Mouse (Mus musculus) heart, postnatal 25 days (tissue): ENCODE results near the gene D630003M21Rik. TPM values are rescaled to one million over a fixed set of nuclear protein-coding genes. Genes with fewer than 3 reads are reported as not detected.

ENCODE experiments used
- DNase-seq: peaks from one replicate; pipeline ENCODE4 v3.0.0; 2022; ENCODE audit warnings: low spot score
- intact Hi-C: fragments of 180-260 bp; cut with DNase I; formaldehyde crosslinking; loops from one replicate; pipeline ENCODE4 v1.15.1; 2025
- microRNA-seq: library from miRNA; unstranded; fragments of <30 nt; microRNA quantifications from one replicate; pipeline ENCODE4 v1.2.0, GENCODE M21; 2022
- total RNA-seq, 2 experiments: library from RNA; stranded (reverse); gene quantifications; 2 replicates each; pipeline ENCODE4 v1.2.3; 2021

D630003M21Rik gene
- total RNA-seq, 2 experiments from 2014 or later: 6.3 to 8.0 TPM

- no peak for DNase-seq
- intact Hi-C loops: loop anchor here (1.0 to 5.0 kb wide), 4 partner anchors 40 to 98 kb away; no protein-coding TSS in a partner anchor
These were observed 82.1 kb downstream of the D630003M21Rik start for GRCm38 (mm10) chr2:158146971-158147370.

GRCm38 (mm10) chr2:158146223-158146622 lies 82.8 kb downstream of the D630003M21Rik start, which contains the start of gene Tgm2:
Gene Tgm2, minus strand, starts transcription at chr2:158146436.
- peak; percentile 84 for DNase-seq
- intact Hi-C loops: loop anchor here (1.0 to 5.0 kb wide), 4 partner anchors 39 to 97 kb away; no protein-coding TSS in a partner anchor

GRCm38 (mm10) chr2:158145528-158146065 lies 83.4 kb downstream of the D630003M21Rik start:
- no peak for DNase-seq
- intact Hi-C loops: loop anchor here (1.0 to 5.0 kb wide), 4 partner anchors 38 to 97 kb away; no protein-coding TSS in a partner anchor

- intact Hi-C loops: loop anchor here (5.0 kb wide), 1 partner anchor 83 kb away; no protein-coding TSS in a partner anchor
- DNase-seq: no peak
These were observed 84.1 kb downstream of the D630003M21Rik start for GRCm38 (mm10) chr2:158144750-158145527.

- DNase-seq: no peak
- intact Hi-C loops: no loop called here
These were observed 84.8 kb downstream of the D630003M21Rik start for GRCm38 (mm10) chr2:158144263-158144662.

GRCm38 (mm10) chr2:158143816-158144215 lies 85.2 kb downstream of the D630003M21Rik start:
- intact Hi-C loops: loop anchor here (2.0 kb wide), 1 partner anchor 21 kb away; no protein-coding TSS in a partner anchor
- DNase-seq: no peak

- intact Hi-C loops: loop anchor here (2.0 kb wide), 1 partner anchor 20 kb away; no protein-coding TSS in a partner anchor
- no peak for DNase-seq
These were observed 86.0 kb downstream of the D630003M21Rik start for GRCm38 (mm10) chr2:158142981-158143380.

- intact Hi-C loops: loop anchor here (2.0 kb wide), 1 partner anchor 19 kb away; no protein-coding TSS in a partner anchor
- peak; percentile 66 for DNase-seq
These were observed 87.2 kb downstream of the D630003M21Rik start for GRCm38 (mm10) chr2:158141690-158142440.

- intact Hi-C loops: no loop called here
- no peak for DNase-seq
These were observed 87.8 kb downstream of the D630003M21Rik start for GRCm38 (mm10) chr2:158141271-158141670.

GRCm38 (mm10) chr2:158140664-158141063 lies 88.4 kb downstream of the D630003M21Rik start:
- no peak for DNase-seq
- intact Hi-C loops: no loop called here

- peak; percentile 80 for DNase-seq
- intact Hi-C loops: no loop called here
These were observed 89.4 kb downstream of the D630003M21Rik start for GRCm38 (mm10) chr2:158139628-158140027.

- intact Hi-C loops: no loop called here
- no peak for DNase-seq
These were observed 90.2 kb downstream of the D630003M21Rik start for GRCm38 (mm10) chr2:158138778-158139177.

GRCm38 (mm10) chr2:158137771-158138170 lies 91.3 kb downstream of the D630003M21Rik start:
- intact Hi-C loops: no loop called here

GRCm38 (mm10) chr2:158136205-158136604 lies 92.8 kb downstream of the D630003M21Rik start:
- no peak for DNase-seq
- intact Hi-C loops: no loop called here

More at GRCm38 (mm10) chr2:158137771-158138170, 91.3 kb downstream of the D630003M21Rik start:
- DNase-seq: no peak

GRCm38 (mm10) chr2:158133050-158133449 lies 96.0 kb downstream of the D630003M21Rik start:
- intact Hi-C loops: no loop called here
- no peak for DNase-seq

Small RNA genes within 50 kb of the gene (microRNA-seq; reads per million reads assigned to microRNA genes)
- gene Mir7685: not detected

Other genes starting within 250 kb of the D630003M21Rik start
- gene Tti1, start 200.8 kb downstream of the D630003M21Rik start, total RNA-seq: 10 to 100 TPM; 22.1 to 25.2 TPM
- gene Rprd1b, start 200.7 kb downstream of the D630003M21Rik start, total RNA-seq: 10 to 100 TPM; 25.5 to 29.4 TPM
- gene Tgm2, start 82.8 kb downstream of the D630003M21Rik start, total RNA-seq: 100 to 1,000 TPM; 238 to 253 TPM
- not detected for gene Bpi, start 28.9 kb upstream of the D630003M21Rik start, total RNA-seq
- gene Lbp, start 77.3 kb upstream of the D630003M21Rik start, total RNA-seq: 1 to 10 TPM; 5.4 to 6.4 TPM
- under 1 TPM in 1 of 2 experiments, not detected in 1; 0.31 TPM for gene Snhg11, start 146.4 kb upstream of the D630003M21Rik start, total RNA-seq
- gene Ralgapb, start 180.6 kb upstream of the D630003M21Rik start, total RNA-seq: 10 to 100 TPM; 33.7 to 33.9 TPM